25 mouse cellular contexts compared by ENCODE assay signal in genomic region chr15:81159212-81159611, GRCm38 (mm10). TPM values are rescaled to one million over a fixed set of nuclear protein-coding genes. Genes with fewer than 3 reads are reported as not detected.
DNase-seq lines count a peak whose midpoint lies in the region; ATAC-seq lines count a peak whose summit lies in the region.
"Had no signal": no experiment of that assay in that cellular context is flagged by ENCODE, and none has a peak within 500 bp of the region (broad histone marks: within the 10 kb centered on the region; RNA-seq: fewer than 3 reads in every experiment).

No protein-coding gene starts in this region.

- no peak overlapping the region for H3K4me3 ChIP-seq in kidney, embryonic 15.5 days (replicated peaks)
- H3K4me3 ChIP-seq: hindbrain, embryonic 10.5 days; hindbrain, embryonic 15.5 days; neural tube, embryonic 15.5 days had no signal

- WGBS in kidney, embryonic 15.5 days, result 71% methylated on average over 7 of the region's 7 CpGs

- H3K4me1 ChIP-seq in kidney, embryonic 15.5 days, result peaks cover 36% of the 10 kb centered on the region
- H3K4me1 ChIP-seq: hindbrain, embryonic 10.5 days had no signal

- no peak for ATAC-seq in kidney, embryonic 15.5 days (replicated peaks; ENCODE audit: low FRiP score)
- ATAC-seq: forebrain, embryonic 14.5 days; inflammation-experienced regulatory T-cells, adult 6 months had no signal

- no peaks in the 10 kb centered on the region for H3K36me3 ChIP-seq in kidney, embryonic 15.5 days
- H3K36me3 ChIP-seq: hindbrain, embryonic 10.5 days; hindbrain, embryonic 15.5 days; neural tube, embryonic 15.5 days had no signal

- no peaks in the 10 kb centered on the region for H3K27me3 ChIP-seq in kidney, embryonic 15.5 days
- H3K27me3 ChIP-seq: hindbrain, embryonic 15.5 days; neural tube, embryonic 15.5 days; Patski had no signal

- H3K9ac ChIP-seq in kidney, embryonic 15.5 days, result no peak overlapping the region
- H3K9ac ChIP-seq: hindbrain, embryonic 15.5 days; liver, embryonic 14.5 days; neural tube, embryonic 15.5 days had no signal

- H3K9me3 ChIP-seq in kidney, embryonic 15.5 days (replicated peaks), result no peaks in the 10 kb centered on the region
- H3K9me3 ChIP-seq: G1E; hindbrain, embryonic 10.5 days; hindbrain, embryonic 15.5 days; neural tube, embryonic 15.5 days had no signal

- no peak overlapping the region for H3K4me2 ChIP-seq in kidney, embryonic 15.5 days
- H3K4me2 ChIP-seq: hindbrain, embryonic 15.5 days; neural tube, embryonic 15.5 days had no signal

- peak overlapping the region; percentile 25; the same call in 1 of the 2 replicates for H3K27ac ChIP-seq in kidney, embryonic 15.5 days
- H3K27ac ChIP-seq: hindbrain, embryonic 10.5 days; hindbrain, embryonic 15.5 days; liver, embryonic 14.5 days; macrophage; neural tube, embryonic 15.5 days had no signal

- peak; percentile 34 for DNase-seq in adrenal gland, adult 2 months
- no peak for DNase-seq in adrenal gland, postnatal 10 days
- no peak for DNase-seq in kidney, adult 11 months
- DNase-seq in ovary, postnatal 36 days (ENCODE audit: low spot score), result peak; percentile 12
- DNase-seq in ovary, postnatal 10 days (ENCODE audit: low spot score), result no peak
- DNase-seq in urinary bladder, postnatal 4 days (ENCODE audit: low spot score in 2 of 2), result no peak
- DNase-seq in B cell, adult 2 months, result no peak
- DNase-seq: adrenal gland, postnatal 25 days; cerebellum, adult 18-20 months; heart, postnatal 14 days; lung, adult 2 months; lung, postnatal 10 days; midbrain, embryonic 14.5 days; thymus, adult 18-20 months; thymus, postnatal 25 days had no signal

RNA-seq across cellular contexts. Expression of gene Mrtfa, which starts 31.3 kb away (rescaled TPM):
- 10 to 100 TPM; 27.3 to 30.0 TPM for total RNA-seq in adrenal gland, adult 2 months (2021)
- 33.0 and 39.6 TPM in 2 replicates for polyA plus RNA-seq in adrenal gland, adult 2 months (2012; rRNA removed)
- 10 to 100 TPM; 23.7 to 26.2 TPM for total RNA-seq in adrenal gland, postnatal 10 days (2021)
- 23.4 and 27.0 TPM in 2 replicates for polyA plus RNA-seq in kidney, embryonic 15.5 days (2015; fragmentation: Nextera tagmentation; extraction: Ambion mirVana)

Comparison
In these comparisons a context has a peak if more than half of its experiments do, and no peak if none do; other contexts are left out.
1. DNase-seq: peak in adrenal gland, adult 2 months (single experiment) and ovary, postnatal 36 days (single experiment); none in adrenal gland, postnatal 10 days (single experiment), kidney, adult 11 months (single experiment), ovary, postnatal 10 days (single experiment), urinary bladder, postnatal 4 days (0 of 2) and B cell, adult 2 months (0 of 2).